24 mouse cellular contexts compared by ENCODE assay signal in genomic region chr10:80981564-80982112, GRCm38 (mm10). TPM values are rescaled to one million over a fixed set of nuclear protein-coding genes. Genes with fewer than 3 reads are reported as not detected.
DNase-seq lines count a peak whose midpoint lies in the region; ATAC-seq and TF ChIP-seq lines count a peak whose summit lies in the region.
"Had no signal": no experiment of that assay in that cellular context is flagged by ENCODE, and none has a peak within 500 bp of the region (broad histone marks: within the 10 kb centered on the region; RNA-seq: fewer than 3 reads in every experiment).

No protein-coding gene starts in this region.

- H3K4me1 ChIP-seq in forebrain, embryonic 13.5 days = peaks cover 7% of the 10 kb centered on the region
- peaks cover 18% of the 10 kb centered on the region for H3K4me1 ChIP-seq in forebrain, embryonic 10.5 days
- peaks cover 7% of the 10 kb centered on the region; the same call in 1 of the 2 replicates for H3K4me1 ChIP-seq in kidney, postnatal 0 days (replicated peaks; ENCODE audit: insufficient read depth, low read length)
- H3K4me1 ChIP-seq in stomach, postnatal 0 days (replicated peaks; ENCODE audit: control insufficient read depth, insufficient read depth) = peaks cover 3% of the 10 kb centered on the region; the same call in 1 of the 2 replicates
- H3K4me1 ChIP-seq in heart, embryonic 12.5 days (replicated peaks) = peaks cover 15% of the 10 kb centered on the region

- TF ChIP-seq EP300 in stomach, postnatal 0 days (optimal IDR thresholded peaks at IDR 0.05) = no peak

- no peak overlapping the region for H3K27ac ChIP-seq in forebrain, embryonic 13.5 days
- H3K27ac ChIP-seq in forebrain, embryonic 10.5 days = no peak overlapping the region
- H3K27ac ChIP-seq in kidney, postnatal 0 days = no peak overlapping the region
- no peak overlapping the region for H3K27ac ChIP-seq in stomach, postnatal 0 days (replicated peaks)
- H3K27ac ChIP-seq in heart, embryonic 12.5 days (ENCODE audit: poor library complexity, severe bottlenecking) = no peak overlapping the region
- H3K27ac ChIP-seq: embryonic facial prominence, embryonic 10.5 days; forebrain, embryonic 12.5 days; hindbrain, embryonic 15.5 days; intestine, embryonic 15.5 days; midbrain, embryonic 13.5 days had no signal

- ATAC-seq in forebrain, embryonic 13.5 days = no peak
- ATAC-seq in kidney, postnatal 0 days (replicated peaks; ENCODE audit: low FRiP score, low read depth) = no peak
- peak; percentile 87 for ATAC-seq in granulocyte monocyte progenitor cell, adult 5-6 weeks (replicated peaks; ENCODE audit: poor library complexity, severe bottlenecking)
- no peak for ATAC-seq in stomach, postnatal 0 days (ENCODE audit: low FRiP score, low TSS enrichment)
- ATAC-seq in heart, embryonic 12.5 days (ENCODE audit: insufficient number of reproducible peaks, low FRiP score) = no peak
- ATAC-seq: midbrain, embryonic 13.5 days had no signal

- H3K36me3 ChIP-seq in forebrain, embryonic 13.5 days (ENCODE audit: poor library complexity, severe bottlenecking) = no peaks in the 10 kb centered on the region
- H3K36me3 ChIP-seq in forebrain, embryonic 10.5 days (replicated peaks) = no peaks in the 10 kb centered on the region
- no peaks in the 10 kb centered on the region for H3K36me3 ChIP-seq in kidney, postnatal 0 days (ENCODE audit: insufficient read depth, low read length)
- no peaks in the 10 kb centered on the region for H3K36me3 ChIP-seq in stomach, postnatal 0 days (ENCODE audit: control insufficient read depth, insufficient read depth, low read length)
- H3K36me3 ChIP-seq in heart, embryonic 12.5 days = no peaks in the 10 kb centered on the region
- H3K36me3 ChIP-seq: embryonic facial prominence, embryonic 10.5 days; forebrain, embryonic 12.5 days; hindbrain, embryonic 15.5 days; intestine, embryonic 15.5 days; midbrain, embryonic 13.5 days had no signal

- WGBS in forebrain, embryonic 13.5 days = 63% methylated on average over 7 of the region's 7 CpGs
- 58% methylated on average over 7 of the region's 7 CpGs for WGBS in forebrain, embryonic 10.5 days
- 44% methylated on average over 7 of the region's 7 CpGs for WGBS in kidney, postnatal 0 days
- WGBS in stomach, postnatal 0 days = 57% methylated on average over 7 of the region's 7 CpGs
- 57% methylated on average over 7 of the region's 7 CpGs for WGBS in heart, embryonic 12.5 days

- H3K27me3 ChIP-seq in forebrain, embryonic 13.5 days = peaks cover 36% of the 10 kb centered on the region
- peaks cover 33% of the 10 kb centered on the region for H3K27me3 ChIP-seq in forebrain, embryonic 10.5 days (ENCODE audit: poor library complexity, severe bottlenecking)
- 0 out of 2 replicates have a peak, but pooled peaks cover 5% of the 10 kb centered on the region for H3K27me3 ChIP-seq in kidney, postnatal 0 days (ENCODE audit: insufficient read depth, low read length)
- no peaks in the 10 kb centered on the region for H3K27me3 ChIP-seq in stomach, postnatal 0 days (ENCODE audit: control insufficient read depth, insufficient read depth, low read length)
- H3K27me3 ChIP-seq in heart, embryonic 12.5 days (replicated peaks) = peaks cover 28% of the 10 kb centered on the region

- H3K9me3 ChIP-seq in forebrain, embryonic 13.5 days (replicated peaks) = no peaks in the 10 kb centered on the region
- no peaks in the 10 kb centered on the region for H3K9me3 ChIP-seq in forebrain, embryonic 10.5 days
- H3K9me3 ChIP-seq in kidney, postnatal 0 days (replicated peaks; ENCODE audit: low read length) = no peaks in the 10 kb centered on the region
- no peaks in the 10 kb centered on the region for H3K9me3 ChIP-seq in stomach, postnatal 0 days (ENCODE audit: control insufficient read depth, low read length)
- no peaks in the 10 kb centered on the region for H3K9me3 ChIP-seq in heart, embryonic 12.5 days (replicated peaks)
- H3K9me3 ChIP-seq: embryonic facial prominence, embryonic 10.5 days; forebrain, embryonic 12.5 days; hindbrain, embryonic 15.5 days; intestine, embryonic 15.5 days; megakaryocyte, embryonic 14.5 days; midbrain, embryonic 13.5 days had no signal

- peak; percentile 18; the same call in 1 of the 2 replicates for TF ChIP-seq CTCF in kidney, postnatal 0 days (IDR thresholded peaks at IDR 0.05; ENCODE audit: low read depth)
- TF ChIP-seq CTCF in stomach, postnatal 0 days (IDR thresholded peaks at IDR 0.05; ENCODE audit: low read depth) = 0 out of 2 replicates have a peak, but pooled peaks have one; percentile 8

- 0 out of 2 replicates have a peak overlapping the region, but pooled peaks have one; percentile 5 for H3K9ac ChIP-seq in forebrain, embryonic 13.5 days
- no peak overlapping the region for H3K9ac ChIP-seq in kidney, postnatal 0 days (ENCODE audit: low read depth, low read length)
- H3K9ac ChIP-seq in stomach, postnatal 0 days (ENCODE audit: low read length) = no peak overlapping the region
- H3K9ac ChIP-seq in heart, embryonic 12.5 days = no peak overlapping the region
- H3K9ac ChIP-seq: forebrain, embryonic 12.5 days; hindbrain, embryonic 15.5 days; intestine, embryonic 15.5 days; midbrain, embryonic 13.5 days had no signal

- no peak overlapping the region for H3K4me3 ChIP-seq in forebrain, embryonic 13.5 days
- no peak overlapping the region for H3K4me3 ChIP-seq in forebrain, embryonic 10.5 days
- no peak overlapping the region for H3K4me3 ChIP-seq in kidney, postnatal 0 days (replicated peaks; ENCODE audit: low read depth, low read length)
- no peak overlapping the region for H3K4me3 ChIP-seq in stomach, postnatal 0 days (ENCODE audit: low read depth, low read length)
- no peak overlapping the region for H3K4me3 ChIP-seq in heart, embryonic 12.5 days
- H3K4me3 ChIP-seq: embryonic facial prominence, embryonic 10.5 days; forebrain, embryonic 12.5 days; hindbrain, embryonic 15.5 days; intestine, embryonic 15.5 days; megakaryocyte, embryonic 14.5 days; midbrain, embryonic 13.5 days had no signal

- H3K4me2 ChIP-seq in forebrain, embryonic 13.5 days = no peak overlapping the region
- no peak overlapping the region for H3K4me2 ChIP-seq in kidney, postnatal 0 days (ENCODE audit: low read length)
- H3K4me2 ChIP-seq in stomach, postnatal 0 days (replicated peaks; ENCODE audit: low read depth) = no peak overlapping the region
- H3K4me2 ChIP-seq in heart, embryonic 12.5 days = no peak overlapping the region
- H3K4me2 ChIP-seq: forebrain, embryonic 12.5 days; hindbrain, embryonic 15.5 days; liver, embryonic 11.5 days; midbrain, embryonic 13.5 days had no signal

- DNase-seq in forebrain, embryonic 10.5 days (ENCODE audit: extremely low spot score, low spot score) = no peak
- DNase-seq in kidney, postnatal 0 days (ENCODE audit: low spot score) = no peak
- DNase-seq in kidney, postnatal 36 days = no peak
- no peak for DNase-seq in stomach, postnatal 0 days (ENCODE audit: low spot score)
- DNase-seq in lung, adult 18-20 months = no peak
- DNase-seq: cerebellum, adult 2 months; heart, adult 11 months; lung, adult 2 months; lung, postnatal 14 days had no signal

RNA-seq across cellular contexts. Expression of gene Gng7, which starts 33.1 kb away (rescaled TPM):
- polyA plus RNA-seq in forebrain, embryonic 13.5 days (2015; fragmentation: Nextera tagmentation; extraction: Ambion mirVana) = 14.8 and 17.6 TPM in 2 replicates
- 6.3 and 6.9 TPM in 2 replicates for polyA plus RNA-seq in forebrain, embryonic 10.5 days (2016; fragmentation: Nextera tagmentation; extraction: Ambion mirVana)
- 3.4 TPM in 2 replicates for polyA plus RNA-seq in kidney, postnatal 0 days (2015; fragmentation: Nextera tagmentation; extraction: Ambion mirVana)
- 0.30 and 1.5 TPM in 2 replicates for total RNA-seq in granulocyte monocyte progenitor cell, adult 5-6 weeks (2014; fragmentation: Nextera tagmentation)
- 0.09 and 0.46 TPM in 2 replicates for total RNA-seq in granulocyte monocyte progenitor cell, adult 5-6 weeks (2017)
- 1.3 and 1.8 TPM in 2 replicates for polyA plus RNA-seq in stomach, postnatal 0 days (2015; fragmentation: Nextera tagmentation; extraction: Ambion mirVana)
- polyA plus RNA-seq in heart, embryonic 12.5 days (2016; fragmentation: Nextera tagmentation; extraction: Ambion mirVana) = 1.5 and 1.7 TPM in 2 replicates
- total RNA-seq: monocyte, adult 5-6 weeks; neutrophil, adult 5-6 weeks had no signal

RNA-seq across cellular contexts. Expression of gene Diras1, which starts 43.8 kb away (rescaled TPM):
- polyA plus RNA-seq in forebrain, embryonic 13.5 days (2015; fragmentation: Nextera tagmentation; extraction: Ambion mirVana) = 13.4 and 15.0 TPM in 2 replicates
- polyA plus RNA-seq in forebrain, embryonic 10.5 days (2016; fragmentation: Nextera tagmentation; extraction: Ambion mirVana) = 2.1 and 2.5 TPM in 2 replicates
- 0.11 TPM in 1 of 2 replicates, not detected in the other for polyA plus RNA-seq in kidney, postnatal 0 days (2015; fragmentation: Nextera tagmentation; extraction: Ambion mirVana)
- total RNA-seq in granulocyte monocyte progenitor cell, adult 5-6 weeks (2014; fragmentation: Nextera tagmentation) = not detected in 2 replicates
- total RNA-seq in granulocyte monocyte progenitor cell, adult 5-6 weeks (2017) = not detected in 2 replicates
- 0.40 and 0.42 TPM in 2 replicates for polyA plus RNA-seq in stomach, postnatal 0 days (2015; fragmentation: Nextera tagmentation; extraction: Ambion mirVana)
- polyA plus RNA-seq in heart, embryonic 12.5 days (2016; fragmentation: Nextera tagmentation; extraction: Ambion mirVana) = not detected in 2 replicates
- total RNA-seq: heart, postnatal 25 days; MEL; neutrophil, adult 5-6 weeks had no signal
- polyA plus RNA-seq: heart, embryonic 14.5 days; liver, embryonic 11.5 days; lung, adult 2 months had no signal

RNA-seq across cellular contexts. Expression of gene Gadd45b, which starts 51.8 kb away (rescaled TPM):
- polyA plus RNA-seq in forebrain, embryonic 13.5 days (2015; fragmentation: Nextera tagmentation; extraction: Ambion mirVana) = 4.9 and 5.1 TPM in 2 replicates
- 5.9 and 6.3 TPM in 2 replicates for polyA plus RNA-seq in forebrain, embryonic 10.5 days (2016; fragmentation: Nextera tagmentation; extraction: Ambion mirVana)
- polyA plus RNA-seq in kidney, postnatal 0 days (2015; fragmentation: Nextera tagmentation; extraction: Ambion mirVana) = 17.4 and 20.8 TPM in 2 replicates
- total RNA-seq in granulocyte monocyte progenitor cell, adult 5-6 weeks (2014; fragmentation: Nextera tagmentation) = 20.1 and 21.5 TPM in 2 replicates
- total RNA-seq in granulocyte monocyte progenitor cell, adult 5-6 weeks (2017) = 25.6 and 27.6 TPM in 2 replicates
- 59.5 and 62.2 TPM in 2 replicates for polyA plus RNA-seq in stomach, postnatal 0 days (2015; fragmentation: Nextera tagmentation; extraction: Ambion mirVana)
- 27.8 and 29.9 TPM in 2 replicates for polyA plus RNA-seq in heart, embryonic 12.5 days (2016; fragmentation: Nextera tagmentation; extraction: Ambion mirVana)

RNA-seq across cellular contexts. Expression of gene Slc39a3, which starts 55.6 kb away (rescaled TPM):
- 33.4 and 37.8 TPM in 2 replicates for polyA plus RNA-seq in forebrain, embryonic 13.5 days (2015; fragmentation: Nextera tagmentation; extraction: Ambion mirVana)
- 15.7 and 15.8 TPM in 2 replicates for polyA plus RNA-seq in forebrain, embryonic 10.5 days (2016; fragmentation: Nextera tagmentation; extraction: Ambion mirVana)
- polyA plus RNA-seq in kidney, postnatal 0 days (2015; fragmentation: Nextera tagmentation; extraction: Ambion mirVana) = 13.4 and 13.9 TPM in 2 replicates
- 3.1 and 5.9 TPM in 2 replicates for total RNA-seq in granulocyte monocyte progenitor cell, adult 5-6 weeks (2014; fragmentation: Nextera tagmentation)
- 4.3 and 5.3 TPM in 2 replicates for total RNA-seq in granulocyte monocyte progenitor cell, adult 5-6 weeks (2017)
- 11.0 and 11.1 TPM in 2 replicates for polyA plus RNA-seq in stomach, postnatal 0 days (2015; fragmentation: Nextera tagmentation; extraction: Ambion mirVana)
- polyA plus RNA-seq in heart, embryonic 12.5 days (2016; fragmentation: Nextera tagmentation; extraction: Ambion mirVana) = 7.5 and 8.7 TPM in 2 replicates
